Mouse (Mus musculus) gonadal fat pad, adult 2 months (tissue): ENCODE measurements around the gene Vps41. TPM values are rescaled to one million over a fixed set of nuclear protein-coding genes. Genes with fewer than 3 reads are reported as not detected.

ENCODE experiments used
- DNase-seq: peaks from one replicate; pipeline ENCODE4 v3.0.0-alpha.2; 2012; ENCODE audit warnings: low read depth
- polyA plus RNA-seq: library from polyadenylated mRNA; depleted of rRNA; stranded (reverse); fragments of >200 nt; gene quantifications from 2 replicates; pipeline ENCODE4 v1.2.3, GENCODE M21; 2012; rRNA removed

Vps41 gene
- polyA plus RNA-seq = 24.5 and 29.7 TPM in 2 replicates

- peak; percentile 44 for DNase-seq
Measured at GRCm38 (mm10) chr13:18717185-18717584, at the start of gene Vps41. Gene Vps41, plus strand, starts transcription at chr13:18717286.

GRCm38 (mm10) chr13:18698518-18699065, 18.5 kb upstream of the Vps41 start:
- DNase-seq = no peak

GRCm38 (mm10) chr13:18711685-18712084, 5.4 kb upstream of the Vps41 start:
- DNase-seq = no peak

GRCm38 (mm10) chr13:18716707-18717106, 379 bp upstream of the Vps41 start:
- no peak for DNase-seq

GRCm38 (mm10) chr13:18718461-18718860, 1.4 kb downstream of the Vps41 start:
- DNase-seq = no peak

- no peak for DNase-seq
Measured at GRCm38 (mm10) chr13:18730666-18731065, 13.6 kb downstream of the Vps41 start.

GRCm38 (mm10) chr13:18736590-18736989, 19.5 kb downstream of the Vps41 start:
- DNase-seq = no peak

- DNase-seq = no peak
Measured at GRCm38 (mm10) chr13:18743575-18744265, 26.6 kb downstream of the Vps41 start.

GRCm38 (mm10) chr13:18744266-18744652, 27.2 kb downstream of the Vps41 start:
- no peak for DNase-seq

- DNase-seq = no peak
Measured at GRCm38 (mm10) chr13:18757958-18758357, 40.9 kb downstream of the Vps41 start.

GRCm38 (mm10) chr13:18759361-18760056, 42.4 kb downstream of the Vps41 start:
- DNase-seq = no peak

GRCm38 (mm10) chr13:18761452-18761851, 44.4 kb downstream of the Vps41 start:
- no peak for DNase-seq

- no peak for DNase-seq
Measured at GRCm38 (mm10) chr13:18767893-18768292, 50.8 kb downstream of the Vps41 start.

- DNase-seq = no peak
Measured at GRCm38 (mm10) chr13:18768495-18768894, 51.4 kb downstream of the Vps41 start.

- DNase-seq = no peak
Measured at GRCm38 (mm10) chr13:18773437-18774198, 56.5 kb downstream of the Vps41 start.

- no peak for DNase-seq
Measured at GRCm38 (mm10) chr13:18781250-18781649, 64.2 kb downstream of the Vps41 start.

GRCm38 (mm10) chr13:18785702-18786101, 68.6 kb downstream of the Vps41 start:
- DNase-seq = no peak

GRCm38 (mm10) chr13:18788040-18788439, 71.0 kb downstream of the Vps41 start:
- DNase-seq = no peak

- DNase-seq = no peak
Measured at GRCm38 (mm10) chr13:18788689-18789088, 71.6 kb downstream of the Vps41 start.

GRCm38 (mm10) chr13:18789662-18790061, 72.6 kb downstream of the Vps41 start:
- no peak for DNase-seq

GRCm38 (mm10) chr13:18790086-18790485, 73.0 kb downstream of the Vps41 start:
- DNase-seq = no peak

- no peak for DNase-seq
Measured at GRCm38 (mm10) chr13:18791314-18791713, 74.2 kb downstream of the Vps41 start.
